Mouse (Mus musculus): ENCODE measurements around the gene Ptar1.

- TF ChIP-seq CTCF (IDR thresholded peaks at IDR 0.05; ENCODE audit: borderline replicate concordance, extremely low read depth, insufficient read depth, insufficient read length) (no peak), POLR2A (IDR thresholded peaks at IDR 0.05; ENCODE audit: borderline replicate concordance, extremely low read depth, insufficient read depth, insufficient read length, poor library complexity, severe bottlenecking) (no peak)
Measured at GRCm38 (mm10) chr19:23764051-23764450, 76.8 kb downstream of the Ptar1 start.
